Mouse (Mus musculus) megakaryocyte, embryonic 14.5 days (primary cell): ENCODE measurements around the gene Slk.

Source experiments
- FLI1 ChIP-seq: IDR thresholded peaks from 2 replicates; pipeline ENCODE4 v1.6.1; 2012; ENCODE audit warnings: low read length, inconsistent platforms, mixed read lengths
- GATA1 ChIP-seq: IDR thresholded peaks from 3 replicates; pipeline ENCODE4 v1.6.1; 2012; ENCODE audit warnings: mixed read lengths, low read length, inconsistent platforms, borderline replicate concordance

DNA sequence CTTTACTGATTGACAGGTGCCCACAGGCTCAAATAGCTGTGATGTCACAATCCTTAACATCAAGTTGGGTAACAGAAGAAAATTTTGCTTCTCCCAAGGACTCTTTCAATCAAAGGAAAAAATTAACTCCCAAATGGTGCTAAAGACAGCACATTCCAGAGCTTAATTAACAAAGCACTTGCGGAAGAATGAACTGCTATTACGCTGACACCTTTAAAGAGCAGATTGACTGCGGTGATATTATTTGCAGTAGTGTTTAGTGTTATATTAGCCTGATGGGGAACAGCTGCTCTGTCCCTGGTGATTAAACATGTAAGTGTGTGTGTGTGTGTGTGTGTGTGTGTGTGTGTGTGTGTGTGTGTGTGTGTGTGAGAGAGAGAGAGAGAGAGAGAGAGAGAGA lies 34.4 kb upstream of the Slk start:
- no peak for TF ChIP-seq GATA1
- TF ChIP-seq FLI1 = no peak
